Mouse (Mus musculus) brain, embryonic 14.5 days (tissue): ENCODE results near the gene Pfdn6. TPM values are rescaled to one million over a fixed set of nuclear protein-coding genes. Genes with fewer than 3 reads are reported as not detected.

Source experiments
- DNase-seq: peaks from one replicate; pipeline ENCODE4 v3.0.0-alpha.2; 2011; ENCODE audit warnings: low read depth
- CTCF ChIP-seq: fragments of 200-500 bp; IDR thresholded peaks from 2 replicates; pipeline ENCODE4 v1.5.1; 2012; ENCODE audit warnings: inconsistent platforms, mild to moderate bottlenecking, moderate library complexity, borderline replicate concordance; ENCODE audit not compliant: insufficient read depth, insufficient read length; ENCODE audit errors: extremely low read depth
- POLR2A ChIP-seq: fragments of 200-500 bp; IDR thresholded peaks from 2 replicates; pipeline ENCODE4 v1.6.1; 2012; ENCODE audit warnings: mild to moderate bottlenecking, inconsistent platforms, borderline replicate concordance; ENCODE audit not compliant: poor library complexity, insufficient read depth, insufficient read length, severe bottlenecking; ENCODE audit errors: extremely low read depth
- polyA plus RNA-seq: library from polyadenylated mRNA; depleted of rRNA; stranded (reverse); fragments of >200 nt; gene quantifications from 2 replicates; pipeline ENCODE4 v1.2.3, GENCODE M21; 2012

Gene Pfdn6
- polyA plus RNA-seq, 1 experiment, result 97.5 TPM

- DNase-seq, result peak; percentile 65
- TF ChIP-seq POLR2A (no peak), CTCF (peak; percentile 42; the same call in 1 of the 2 replicates)
Observed at GRCm38 (mm10) chr17:33968927-33969326, 28.8 kb upstream of the Pfdn6 start.

- DNase-seq, result peak; percentile 89
- TF ChIP-seq CTCF, result peak; percentile 92
- TF ChIP-seq POLR2A, result no peak
Observed at GRCm38 (mm10) chr17:33968489-33968888, 28.3 kb upstream of the Pfdn6 start.

- no peak for DNase-seq
- no peak for TF ChIP-seq POLR2A
- no peak for TF ChIP-seq CTCF
Observed at GRCm38 (mm10) chr17:33965846-33966550, 25.9 kb upstream of the Pfdn6 start.

- no peak for DNase-seq
- TF ChIP-seq POLR2A (no peak), CTCF (no peak)
Observed at GRCm38 (mm10) chr17:33965082-33965845, 25.1 kb upstream of the Pfdn6 start.

- no peak for DNase-seq
- TF ChIP-seq CTCF (no peak), POLR2A (no peak)
Observed at GRCm38 (mm10) chr17:33962876-33963275, 22.7 kb upstream of the Pfdn6 start.

- TF ChIP-seq CTCF, result no peak
- TF ChIP-seq POLR2A, result no peak
- no peak for DNase-seq
Observed at GRCm38 (mm10) chr17:33959948-33960347, 19.8 kb upstream of the Pfdn6 start.

GRCm38 (mm10) chr17:33959135-33959534 lies 19.0 kb upstream of the Pfdn6 start:
- no peak for DNase-seq
- TF ChIP-seq CTCF (no peak), POLR2A (no peak)

GRCm38 (mm10) chr17:33958451-33958850 lies 18.3 kb upstream of the Pfdn6 start:
- TF ChIP-seq CTCF (no peak), POLR2A (no peak)
- no peak for DNase-seq

- TF ChIP-seq CTCF (no peak), POLR2A (no peak)
- no peak for DNase-seq
Observed at GRCm38 (mm10) chr17:33957493-33957892, 17.4 kb upstream of the Pfdn6 start.

- DNase-seq, result no peak
Observed at GRCm38 (mm10) chr17:33956336-33956735, 16.2 kb upstream of the Pfdn6 start.

GRCm38 (mm10) chr17:33955555-33956214 lies 15.5 kb upstream of the Pfdn6 start, which contains the start of the genes Vps52 and Rps18:
Gene Vps52 (plus strand): TSS chr17:33955812.
Gene Rps18 (minus strand): TSS chr17:33956001.
- DNase-seq, result peak; percentile 99
- TF ChIP-seq POLR2A, result peak; percentile 83; the same call in 1 of the 2 replicates
- TF ChIP-seq CTCF, result 0 out of 2 replicates have a peak, but pooled peaks have one; percentile 25

More at GRCm38 (mm10) chr17:33956336-33956735, 16.2 kb upstream of the Pfdn6 start:
- no peak for TF ChIP-seq CTCF
- no peak for TF ChIP-seq POLR2A
